Mouse (Mus musculus) T-cell, adult 66 days (primary cell): ENCODE data around the gene Tube1. TPM values are rescaled to one million over a fixed set of nuclear protein-coding genes. Genes with fewer than 3 reads are reported as not detected.

Experiments
- total RNA-seq, 2 experiments: library from RNA; stranded (reverse); gene quantifications; 3 replicates in 1 of 2; 4 replicates in 1 of 2; pipeline ENCODE4 v1.2.4; 2023

The Tube1 gene
- 1 to 10 TPM; 7.8 to 8.4 TPM for total RNA-seq

GRCm38 (mm10) chr10:39133462-39134310 lies at the start of gene Tube1, which contains the start of gene Fam229b:
Gene Tube1 (plus strand): TSS chr10:39133976.
Gene Fam229b (minus strand): TSS chr10:39133914.

GRCm38 (mm10) chr10:39163694-39164093 lies 29.9 kb downstream of the Tube1 start, which contains the start of gene Ccn6:
Gene Ccn6 (minus strand): TSS chr10:39163794.

Other genes with a start within 250 kb of the Tube1 start
- under 1 TPM in 1 of 2 experiments, not detected in 1; 0.26 TPM for gene Lama4, start 168.5 kb upstream of the Tube1 start, total RNA-seq
- not detected for gene Fam229b, start 62 bp upstream of the Tube1 start, total RNA-seq
- gene Ccn6, start 29.8 kb downstream of the Tube1 start, total RNA-seq, result under 1 TPM; 0.38 to 0.41 TPM
- 100 to 1,000 TPM; 249 to 271 TPM for gene Fyn, start 234.9 kb downstream of the Tube1 start, total RNA-seq